Mouse (Mus musculus): Measurements from ENCODE around the gene Prl8a9.

Gene Prl8a9

DNA sequence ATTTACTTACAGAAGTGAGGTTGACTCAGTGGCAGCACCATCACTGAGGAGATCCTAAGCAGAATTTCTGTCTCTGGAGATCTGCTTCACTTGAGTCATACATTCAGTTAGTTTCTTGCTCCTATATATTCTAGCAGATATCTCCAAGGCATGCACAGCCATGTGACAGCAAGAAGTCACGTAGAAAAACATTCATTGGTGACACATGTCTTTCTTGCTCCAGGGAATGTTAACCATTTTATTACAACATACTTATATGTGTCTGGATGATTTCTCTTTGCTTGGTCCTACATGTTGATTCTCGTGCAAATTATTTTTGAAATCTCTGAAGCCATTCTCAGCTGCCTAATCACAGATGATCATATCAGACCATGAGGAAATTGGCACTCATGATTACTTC lies at the start of gene Prl8a9:
Prl8a9 (minus strand) TSS at position 101 of the 400 bp plus-strand sequence.
- DNase-seq (ENCODE audit: low read depth, low spot score): no peak

DNA sequence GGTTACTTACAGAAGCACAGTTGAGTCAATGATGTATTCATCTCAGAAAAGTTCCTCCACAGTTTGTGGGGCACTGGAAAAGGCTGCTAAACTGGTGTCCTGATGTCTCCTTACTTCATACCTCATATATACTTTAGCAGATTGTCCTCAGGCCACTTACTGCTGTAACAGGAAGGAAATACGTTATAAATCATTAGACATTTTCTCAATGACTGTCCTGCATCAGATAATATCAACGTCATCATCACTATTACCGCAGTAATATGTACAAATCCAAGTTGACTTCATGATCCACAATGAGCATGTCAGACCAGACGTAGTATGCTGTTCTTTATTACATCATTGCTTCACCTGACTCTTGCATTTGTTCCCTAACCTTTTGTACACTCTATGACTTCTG lies 46.1 kb upstream of the Prl8a9 start, which contains the start of gene Prl7b1:
Prl7b1 (minus strand) TSS at position 101 of the 400 bp plus-strand sequence.
- no peak for DNase-seq (ENCODE audit: low read depth, low spot score)

DNA sequence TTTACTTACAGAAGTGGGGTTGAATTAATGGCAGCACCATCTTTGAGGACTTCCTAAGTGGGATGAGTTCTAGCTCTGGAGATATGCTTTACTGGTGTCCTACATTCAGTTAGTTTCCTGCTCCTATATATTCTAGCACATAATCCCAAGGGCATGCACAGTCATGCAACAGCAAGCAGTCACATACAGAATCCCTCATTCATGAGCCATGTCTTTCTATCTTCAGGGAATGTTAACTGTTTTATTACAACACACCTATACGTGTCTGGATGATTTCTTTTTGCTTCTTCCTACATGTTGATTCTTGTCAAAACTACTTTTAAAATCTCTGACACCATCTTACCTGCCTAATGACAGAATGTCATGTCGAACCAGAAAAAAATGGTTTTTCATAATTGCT lies 17.7 kb upstream of the Prl8a9 start, which contains the start of gene Prl8a1:
Prl8a1 (minus strand) TSS at position 101 of the 400 bp plus-strand sequence.
- no peak for DNase-seq (ENCODE audit: low read depth, low spot score)

DNA sequence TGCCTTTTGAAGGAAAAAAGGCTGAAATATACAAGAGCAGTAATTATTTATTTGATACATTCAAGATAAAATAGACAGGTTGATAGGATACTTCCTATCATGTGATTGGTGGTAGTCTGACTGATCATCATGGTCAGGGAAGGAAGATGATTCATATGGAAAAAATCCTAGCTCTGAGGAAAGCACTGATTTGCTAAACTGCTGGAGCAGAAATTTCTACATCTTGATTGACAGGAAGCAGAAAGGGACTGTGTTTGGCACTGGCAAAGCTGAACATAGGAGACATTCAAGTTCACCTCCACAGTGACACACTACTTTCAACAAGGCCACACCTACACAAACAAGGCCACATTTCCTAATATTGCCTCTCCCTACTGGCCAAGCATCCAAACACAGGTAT lies 11.1 kb downstream of the Prl8a9 start:
- DNase-seq (ENCODE audit: low read depth, low spot score): no peak

DNA sequence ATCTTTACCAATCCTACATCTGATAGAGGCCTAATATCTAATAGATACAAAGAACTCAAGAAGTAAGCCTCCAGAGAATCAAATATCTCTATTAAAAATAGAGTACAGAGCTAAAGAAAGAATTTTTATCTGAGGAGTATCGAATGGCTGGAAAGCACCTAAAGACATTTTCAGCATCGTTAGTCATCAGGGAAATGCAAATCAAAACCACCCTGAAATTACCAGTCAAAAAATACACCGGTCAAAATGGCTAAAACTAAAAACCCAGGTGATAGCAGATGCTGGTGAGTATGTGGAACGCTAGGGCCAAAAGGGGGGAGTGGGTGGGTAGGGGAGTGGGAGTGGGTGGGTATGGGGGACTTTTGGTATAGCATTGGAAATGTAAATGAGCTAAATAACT lies 41.2 kb downstream of the Prl8a9 start:
- no peak for DNase-seq (ENCODE audit: low read depth, low spot score)

DNA sequence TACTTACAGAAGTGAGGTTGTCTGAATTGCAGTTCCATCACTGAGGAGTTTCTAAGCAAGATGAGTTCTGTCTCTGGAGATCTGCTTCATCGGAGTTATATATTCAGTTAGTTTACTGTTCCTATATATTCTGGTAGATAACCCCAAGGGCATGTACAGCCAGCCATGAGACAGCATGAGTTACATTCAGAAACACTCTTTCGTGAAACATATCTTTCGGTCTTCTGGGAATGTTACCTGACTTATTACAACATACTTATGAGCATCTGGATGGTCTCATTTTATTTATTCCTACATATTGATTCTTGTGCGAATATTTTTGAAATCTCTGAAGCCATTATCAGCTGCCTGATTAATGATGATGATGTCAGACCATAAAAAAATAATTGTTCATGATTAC lies 51.3 kb downstream of the Prl8a9 start, which contains the start of gene Prl8a8:
Prl8a8 (minus strand) TSS at position 101 of the 400 bp plus-strand sequence.
- DNase-seq (ENCODE audit: low read depth, low spot score): no peak

Measured in brain, embryonic 18.5 days (tissue).